Mouse (Mus musculus): ENCODE data around the gene Neurl4.
"Not testable (repeated sequence)": the region's sequence is repeated elsewhere in the genome, so short reads cannot be mapped to it uniquely, and the experiment has no call there.

Gene Neurl4

DNA sequence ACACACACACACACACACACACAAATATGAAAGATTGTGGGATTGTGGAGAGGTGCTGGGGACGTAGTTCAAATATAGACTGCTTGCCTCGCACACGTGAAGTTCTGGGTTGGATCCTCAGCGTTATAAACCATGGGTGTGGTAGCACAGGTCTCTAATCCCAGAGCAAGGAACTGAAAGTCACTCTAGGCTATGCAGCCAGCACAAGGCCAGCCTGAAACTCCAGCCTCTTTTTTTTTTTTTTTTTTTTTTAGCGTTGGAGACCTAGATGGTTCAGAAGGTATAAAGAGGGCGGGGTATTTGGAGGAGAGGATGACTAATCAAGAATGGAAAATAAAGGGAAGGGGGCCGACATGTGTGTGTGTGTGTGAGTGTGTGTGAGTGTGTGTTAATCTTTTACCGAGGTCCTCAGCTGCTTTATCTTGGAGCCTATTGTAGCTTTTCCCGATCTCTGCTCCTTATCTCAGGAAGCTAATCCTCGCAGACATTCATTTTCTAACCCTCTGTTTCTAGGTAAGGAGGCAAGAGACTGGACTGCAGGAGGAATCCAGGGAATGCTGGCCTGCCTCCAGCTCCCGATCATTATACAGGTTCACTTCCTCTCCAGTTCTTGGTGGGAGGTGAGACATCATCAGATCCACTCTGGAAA is 52.5 kb downstream of the Neurl4 start:
- no peak for DNase-seq (ENCODE audit: low spot score)

DNA sequence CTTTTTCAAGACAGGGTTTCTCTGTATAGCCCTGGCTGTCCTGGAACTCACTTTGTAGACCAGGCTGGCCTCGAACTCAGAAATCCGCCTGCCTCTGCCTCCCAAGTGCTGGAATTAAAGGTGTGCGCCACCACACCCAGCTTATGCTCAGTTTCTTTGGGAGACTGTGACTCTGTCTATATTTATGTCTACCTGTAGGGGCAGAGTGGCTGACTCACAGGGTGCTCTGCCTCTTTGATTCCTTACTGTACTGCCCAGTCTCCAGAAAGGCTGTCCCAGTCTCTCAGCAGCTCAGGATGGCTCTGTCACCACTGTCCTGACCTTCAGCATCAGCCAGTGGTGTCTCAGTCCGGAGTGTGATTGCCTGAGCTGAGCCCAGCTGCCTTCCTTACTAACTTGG is 54.7 kb downstream of the Neurl4 start:
- DNase-seq (ENCODE audit: low spot score): not testable (repeated sequence)

DNA sequence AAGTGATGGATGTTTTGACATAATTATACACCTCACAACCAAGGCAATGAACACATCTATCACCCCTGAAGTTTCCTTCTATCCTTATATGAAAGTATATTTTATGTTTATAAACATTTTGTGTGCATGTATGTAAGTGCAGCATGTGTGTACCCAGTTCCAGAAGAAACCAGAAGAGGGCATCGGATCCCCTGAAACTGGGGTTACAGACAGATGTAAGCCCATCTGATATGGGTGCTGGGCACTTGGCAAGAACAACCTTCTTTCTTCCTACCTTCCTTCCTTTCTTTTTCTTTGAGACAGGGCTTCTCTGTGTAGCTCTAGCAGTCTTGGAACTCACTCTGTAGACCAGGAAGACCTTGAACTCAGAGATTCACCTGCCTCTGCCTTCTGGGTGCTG is 55.3 kb downstream of the Neurl4 start:
- DNase-seq (ENCODE audit: low spot score): no peak

DNA sequence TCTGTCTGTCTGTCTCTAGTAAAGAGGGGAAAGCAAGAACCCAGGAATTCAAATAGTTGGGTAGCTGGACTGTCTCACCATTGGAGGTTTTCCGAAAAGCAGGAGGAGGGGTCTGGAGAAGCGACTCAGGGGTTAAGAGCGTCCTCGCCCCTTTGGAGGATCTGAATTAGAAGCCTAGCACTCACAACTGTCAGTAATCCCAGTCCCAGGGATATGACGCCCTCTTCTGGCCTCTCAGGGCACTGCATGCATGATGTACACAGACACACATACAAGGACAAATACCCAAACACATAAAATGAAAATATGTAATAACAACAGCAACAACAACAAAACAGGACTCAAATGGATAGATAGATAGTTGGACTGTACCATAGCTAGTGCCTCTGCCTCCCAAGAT is 59.7 kb downstream of the Neurl4 start:
- no peak for DNase-seq (ENCODE audit: low spot score)

DNA sequence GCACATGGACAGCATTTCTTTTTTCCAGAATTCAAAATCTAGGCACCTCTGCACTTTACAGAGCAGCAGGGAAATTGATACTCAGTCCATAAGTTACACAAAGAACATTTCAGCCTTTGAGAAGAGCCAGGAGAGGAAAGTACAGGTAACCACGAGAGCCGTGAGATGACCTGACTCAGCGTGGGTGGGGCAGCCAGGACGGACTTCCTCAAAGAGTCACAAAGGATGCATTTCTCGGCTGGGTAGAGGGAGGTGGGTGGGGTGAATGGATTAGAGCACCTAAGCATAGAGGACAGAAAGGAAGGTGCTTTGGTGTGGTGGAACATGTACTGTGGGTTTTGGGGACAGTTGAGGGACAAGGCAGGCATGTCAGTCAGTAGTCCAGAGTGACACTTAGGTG is 61.0 kb downstream of the Neurl4 start:
- no peak for DNase-seq (ENCODE audit: low spot score)

Measured in ovary, postnatal 14 days (tissue).